Mouse (Mus musculus) limb, embryonic 15.5 days (tissue): Measurements from ENCODE around the gene 1700056E22Rik. TPM values are rescaled to one million over a fixed set of nuclear protein-coding genes. Genes with fewer than 3 reads are reported as not detected.

Experiments
- ATAC-seq: fragments of 200-750 bp; cut with Nextera tagmentation; 2 replicates; pipeline ENCODE4 v1.8.0; 2017; ENCODE audit warnings: low read depth, moderate TSS enrichment; ENCODE audit not compliant: insufficient number of reproducible peaks, low FRiP score, low TSS enrichment
- H3K27ac ChIP-seq: fragments of 300-500 bp; sonication (generic); 2 replicates; pipeline ENCODE4 v1.5.1; 2015; ENCODE audit warnings: moderate library complexity, mild to moderate bottlenecking, inconsistent platforms
- H3K27me3 ChIP-seq: fragments of 300-500 bp; sonication (generic); 2 replicates; pipeline ENCODE4 v1.6.1; 2015; ENCODE audit warnings: inconsistent platforms
- H3K36me3 ChIP-seq: fragments of 300-500 bp; sonication (generic); 2 replicates; pipeline ENCODE4 v1.6.1; 2015; ENCODE audit warnings: inconsistent platforms
- H3K4me1 ChIP-seq: fragments of 300-500 bp; sonication (generic); 2 replicates; pipeline ENCODE4 v1.6.1; 2015; ENCODE audit warnings: inconsistent platforms
- H3K4me2 ChIP-seq: fragments of 300-500 bp; sonication (generic); 2 replicates; pipeline ENCODE4 v1.6.1; 2015; ENCODE audit warnings: mild to moderate bottlenecking, inconsistent platforms
- H3K4me3 ChIP-seq: fragments of 300-500 bp; sonication (generic); 2 replicates; pipeline ENCODE4 v1.5.1; 2015; ENCODE audit warnings: mild to moderate bottlenecking, inconsistent platforms
- H3K9ac ChIP-seq: fragments of 300-500 bp; sonication (generic); 2 replicates; pipeline ENCODE4 v1.6.1; 2015; ENCODE audit warnings: inconsistent platforms
- H3K9me3 ChIP-seq: fragments of 300-500 bp; sonication (generic); 2 replicates; pipeline ENCODE4 v1.6.1; 2016; ENCODE audit warnings: inconsistent platforms
- WGBS: fragments of 180-500 bp; shearing (Covaris S2); methylation state at CpG from one replicate; pipeline ENCODE4 v1.1.7; 2015; 5-methylcytosine and 5-hydroxymethylcytosine counted together
- polyA plus RNA-seq: library from polyadenylated mRNA; unstranded; fragments of >200 nt; fragmentation: Nextera tagmentation; extraction: Ambion mirVana; gene quantifications from 2 replicates; pipeline ENCODE4 v1.2.1, GENCODE M21; 2015

The 1700056E22Rik gene
- polyA plus RNA-seq, 1 experiment from 2014 or later = 1.2 TPM

- Histone ChIP-seq H3K27me3 (no peaks in the 10 kb centered on the region), H3K4me2 (no peak overlapping the region), H3K27ac (no peak overlapping the region), H3K4me1 (0 out of 2 replicates have a peak, but pooled peaks cover 4% of the 10 kb centered on the region), H3K4me3 (no peak overlapping the region), H3K9me3 (no peaks in the 10 kb centered on the region), H3K36me3 (no peaks in the 10 kb centered on the region), H3K9ac (no peak overlapping the region)
- 84% methylated on average over 1 of the region's 1 CpGs for WGBS
- no peak for ATAC-seq
Observed at GRCm38 (mm10) chr1:184061901-184062300, 27.8 kb upstream of the 1700056E22Rik start.

DNA sequence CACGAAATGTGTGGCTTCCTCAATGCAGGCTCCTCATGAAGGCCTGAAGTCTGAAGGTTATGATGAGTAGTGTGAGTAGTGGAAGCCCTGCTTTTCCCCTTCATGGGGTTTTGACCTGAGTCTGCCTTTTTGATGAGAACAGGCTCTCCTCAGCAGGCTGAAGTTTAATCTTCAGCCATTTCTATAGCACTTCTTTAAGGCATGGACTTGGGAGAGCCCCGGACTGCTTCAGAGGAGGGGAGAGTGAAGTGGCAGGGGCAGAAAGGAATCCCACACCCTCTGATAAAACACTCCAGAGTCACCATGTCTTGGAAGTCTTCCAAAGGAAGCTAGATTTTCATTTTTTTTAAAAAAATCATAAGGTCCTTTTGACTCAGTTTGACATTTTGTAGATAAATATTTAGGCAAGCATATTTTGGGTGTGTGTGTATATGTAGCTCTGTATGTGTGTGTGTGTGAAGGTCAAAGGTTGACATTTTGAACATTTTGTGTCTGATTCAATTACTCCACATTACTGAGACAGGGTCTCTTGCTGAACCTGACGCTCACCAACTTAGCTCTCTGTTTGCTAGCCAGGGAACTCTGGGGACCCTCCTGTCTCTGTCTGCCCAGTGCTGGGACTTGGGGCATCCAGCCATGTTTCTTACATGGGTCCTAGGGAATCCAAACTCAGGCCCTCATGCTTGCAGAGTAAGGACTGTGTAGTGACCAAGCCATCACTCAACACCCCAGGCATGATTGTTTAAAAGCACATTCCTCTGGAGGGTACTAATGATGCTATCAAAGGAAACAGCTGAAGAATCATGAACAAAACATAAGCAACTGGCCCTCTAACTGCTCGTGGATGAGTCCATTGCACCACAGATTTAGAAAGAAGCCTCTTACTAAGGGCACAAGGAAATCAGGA is 27.0 kb upstream of the 1700056E22Rik start:
- WGBS = 69% methylated on average over 4 of the region's 4 CpGs

DNA sequence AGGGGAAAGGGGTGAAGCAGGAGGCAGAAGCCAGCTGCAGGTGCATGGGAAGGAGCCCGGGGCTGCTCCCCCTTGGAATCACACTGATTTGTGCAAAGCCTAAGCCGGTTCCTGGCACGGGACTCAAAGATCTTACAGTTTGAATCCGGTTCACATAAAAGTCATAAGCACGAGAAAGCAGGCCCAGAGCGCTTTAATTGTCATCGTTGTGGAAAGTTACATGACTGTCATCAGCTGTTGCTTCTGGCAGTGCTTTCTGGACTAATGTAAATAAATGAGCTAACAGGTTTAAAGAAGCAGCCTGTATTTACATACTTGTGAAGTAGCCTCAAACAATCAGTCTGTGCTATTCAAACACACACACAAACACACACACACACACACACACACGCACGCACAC is 26.3 kb upstream of the 1700056E22Rik start:
- no peaks in the 10 kb centered on the region for H3K9me3 ChIP-seq
- no peak for ATAC-seq
- H3K27me3 ChIP-seq = no peaks in the 10 kb centered on the region
- H3K27ac ChIP-seq = peak overlapping the region; percentile 18; the same call in 1 of the 2 replicates
- no peaks in the 10 kb centered on the region for H3K4me1 ChIP-seq
- no peak overlapping the region for H3K4me2 ChIP-seq
- no peak overlapping the region for H3K4me3 ChIP-seq
- H3K9ac ChIP-seq = no peak overlapping the region
- no peaks in the 10 kb centered on the region for H3K36me3 ChIP-seq
- 52% methylated on average over 9 of the region's 9 CpGs for WGBS

More for the DNA sequence above, 27.0 kb upstream of the 1700056E22Rik start:
- no peak for ATAC-seq
- H3K9me3 ChIP-seq = no peaks in the 10 kb centered on the region
- no peak overlapping the region for H3K4me2 ChIP-seq
- 0 out of 2 replicates have a peak, but pooled peaks cover 3% of the 10 kb centered on the region for H3K4me1 ChIP-seq
- H3K36me3 ChIP-seq = no peaks in the 10 kb centered on the region
- no peak overlapping the region for H3K27ac ChIP-seq
- H3K9ac ChIP-seq = no peak overlapping the region
- H3K27me3 ChIP-seq = no peaks in the 10 kb centered on the region
- H3K4me3 ChIP-seq = no peak overlapping the region

GRCm38 (mm10) chr1:184059814-184060213 is 25.7 kb upstream of the 1700056E22Rik start:
- no peaks in the 10 kb centered on the region for H3K27me3 ChIP-seq
- no peak overlapping the region for H3K4me3 ChIP-seq
- H3K4me2 ChIP-seq = no peak overlapping the region
- no peaks in the 10 kb centered on the region for H3K9me3 ChIP-seq
- no peaks in the 10 kb centered on the region for H3K4me1 ChIP-seq
- no peak overlapping the region for H3K9ac ChIP-seq
- no peak for ATAC-seq
- no peaks in the 10 kb centered on the region for H3K36me3 ChIP-seq
- peak overlapping the region; percentile 18; the same call in 1 of the 2 replicates for H3K27ac ChIP-seq
- 80% methylated on average over 3 of the region's 3 CpGs for WGBS

GRCm38 (mm10) chr1:184058206-184058605 is 24.1 kb upstream of the 1700056E22Rik start:
- Histone ChIP-seq H3K36me3 (no peaks in the 10 kb centered on the region), H3K9ac (no peak overlapping the region), H3K27ac (no peak overlapping the region), H3K4me2 (no peak overlapping the region), H3K4me1 (no peaks in the 10 kb centered on the region), H3K27me3 (no peaks in the 10 kb centered on the region), H3K4me3 (no peak overlapping the region), H3K9me3 (no peaks in the 10 kb centered on the region)
- 76% methylated on average over 8 of the region's 8 CpGs for WGBS
- no peak for ATAC-seq

DNA sequence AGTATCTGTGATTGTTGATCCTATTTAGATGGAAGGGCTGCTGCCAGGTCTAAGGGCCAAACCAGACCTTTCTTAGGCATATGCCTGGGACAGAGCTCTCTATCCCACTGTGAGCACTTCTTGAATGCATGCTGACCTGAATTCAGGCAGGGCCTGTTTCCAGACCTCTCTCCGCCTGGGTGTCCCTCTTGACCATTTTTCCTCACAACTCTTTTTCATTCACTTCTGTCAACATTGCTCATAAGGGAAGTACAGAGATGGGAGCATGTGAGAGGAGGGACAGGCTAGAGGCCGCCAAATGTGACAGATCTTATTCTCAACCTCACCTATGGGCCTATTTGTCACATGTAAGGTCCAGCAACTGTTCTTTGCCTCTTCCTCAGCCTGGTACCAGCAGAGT is 20.1 kb upstream of the 1700056E22Rik start:
- ATAC-seq = no peak
- H3K27me3 ChIP-seq = no peaks in the 10 kb centered on the region
- H3K9ac ChIP-seq = no peak overlapping the region
- H3K27ac ChIP-seq = no peak overlapping the region
- H3K4me1 ChIP-seq = peaks cover 4% of the 10 kb centered on the region; the same call in 1 of the 2 replicates
- no peak overlapping the region for H3K4me3 ChIP-seq
- WGBS = 88% methylated on average over 2 of the region's 2 CpGs
- no peaks in the 10 kb centered on the region for H3K9me3 ChIP-seq
- no peak overlapping the region for H3K4me2 ChIP-seq
- H3K36me3 ChIP-seq = no peaks in the 10 kb centered on the region

DNA sequence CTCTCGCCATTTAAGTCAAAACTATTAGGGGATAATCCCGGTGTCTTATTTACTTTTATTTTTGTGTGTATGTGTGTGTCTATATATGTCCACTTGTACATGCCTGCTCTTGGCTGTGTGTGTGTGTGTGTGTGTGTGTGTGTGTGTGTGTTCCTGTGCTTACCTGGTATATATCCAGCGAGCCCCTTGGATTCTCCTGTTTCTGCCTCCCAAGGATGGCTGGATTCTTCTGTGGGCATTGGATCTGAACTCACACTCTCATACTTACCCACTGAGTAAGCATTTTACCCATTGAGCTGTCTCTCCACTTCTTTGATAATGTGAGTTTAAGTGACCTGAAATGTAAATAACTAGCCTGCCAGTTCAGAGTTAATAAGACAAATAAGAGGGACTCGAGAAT is 19.6 kb upstream of the 1700056E22Rik start:
- peaks cover 7% of the 10 kb centered on the region; the same call in 1 of the 2 replicates for H3K4me1 ChIP-seq
- no peaks in the 10 kb centered on the region for H3K27me3 ChIP-seq
- H3K4me3 ChIP-seq = no peak overlapping the region
- H3K36me3 ChIP-seq = no peaks in the 10 kb centered on the region
- H3K27ac ChIP-seq = no peak overlapping the region
- no peak for ATAC-seq
- no peaks in the 10 kb centered on the region for H3K9me3 ChIP-seq
- no peak overlapping the region for H3K4me2 ChIP-seq
- H3K9ac ChIP-seq = no peak overlapping the region
- 85% methylated on average over 4 of the region's 4 CpGs for WGBS

GRCm38 (mm10) chr1:184053141-184053540 is 19.0 kb upstream of the 1700056E22Rik start:
- H3K4me2 ChIP-seq = no peak overlapping the region
- WGBS = 79% methylated on average over 4 of the region's 4 CpGs
- H3K9ac ChIP-seq = no peak overlapping the region
- peaks cover 7% of the 10 kb centered on the region; the same call in 1 of the 2 replicates for H3K4me1 ChIP-seq
- H3K9me3 ChIP-seq = no peaks in the 10 kb centered on the region
- H3K4me3 ChIP-seq = no peak overlapping the region
- no peak overlapping the region for H3K27ac ChIP-seq
- no peaks in the 10 kb centered on the region for H3K36me3 ChIP-seq
- no peak for ATAC-seq
- no peaks in the 10 kb centered on the region for H3K27me3 ChIP-seq

DNA sequence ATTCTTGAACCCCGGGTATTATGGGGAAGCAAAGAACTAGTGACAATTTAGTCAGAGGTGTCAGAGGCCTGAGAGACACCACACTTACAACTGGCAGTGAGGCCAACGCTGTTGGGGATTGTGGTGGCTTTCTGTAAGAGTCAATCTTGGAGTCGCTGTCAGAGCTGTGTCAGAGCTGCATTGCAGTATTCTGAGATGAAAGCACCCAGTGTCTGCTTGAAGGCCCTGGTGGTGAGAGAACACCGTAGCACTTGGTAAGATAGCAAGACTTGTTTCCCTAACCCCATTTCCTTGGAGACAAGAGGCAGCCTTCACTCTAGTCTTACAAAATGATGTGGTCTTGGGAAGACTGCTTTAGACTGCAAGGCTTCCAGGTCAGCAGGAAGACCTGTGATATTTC is 18.2 kb upstream of the 1700056E22Rik start:
- H3K27me3 ChIP-seq = no peaks in the 10 kb centered on the region
- H3K9me3 ChIP-seq = no peaks in the 10 kb centered on the region
- no peak overlapping the region for H3K27ac ChIP-seq
- WGBS = 55% methylated on average over 4 of the region's 4 CpGs
- H3K9ac ChIP-seq = no peak overlapping the region
- H3K4me1 ChIP-seq = peaks cover 7% of the 10 kb centered on the region; the same call in 1 of the 2 replicates
- no peaks in the 10 kb centered on the region for H3K36me3 ChIP-seq
- no peak overlapping the region for H3K4me3 ChIP-seq
- ATAC-seq = no peak
- H3K4me2 ChIP-seq = no peak overlapping the region

DNA sequence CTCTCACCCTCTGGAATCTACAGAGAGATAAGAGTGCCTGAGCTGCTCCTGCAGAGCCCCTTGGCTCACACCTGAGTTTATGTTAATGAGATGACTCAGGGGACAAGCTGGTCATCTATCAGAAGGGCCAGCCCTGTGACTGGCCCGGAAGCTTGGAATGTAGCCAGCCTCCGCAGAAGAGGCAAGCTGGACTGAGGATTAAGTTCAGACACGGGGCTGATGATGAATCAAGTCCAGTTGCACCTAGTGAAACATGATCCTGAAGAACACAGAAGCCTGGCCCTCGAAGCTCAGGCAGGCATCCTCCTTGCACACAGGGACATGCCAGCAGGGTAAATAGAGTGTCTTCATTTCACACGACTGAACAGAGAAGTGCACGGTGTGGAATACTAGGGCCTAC is 17.7 kb upstream of the 1700056E22Rik start:
- Histone ChIP-seq H3K4me2 (no peak overlapping the region), H3K36me3 (no peaks in the 10 kb centered on the region), H3K27me3 (no peaks in the 10 kb centered on the region), H3K27ac (no peak overlapping the region), H3K9me3 (no peaks in the 10 kb centered on the region), H3K9ac (no peak overlapping the region), H3K4me1 (peaks cover 7% of the 10 kb centered on the region; the same call in 1 of the 2 replicates), H3K4me3 (no peak overlapping the region)
- WGBS = 18% methylated on average over 6 of the region's 6 CpGs
- no peak for ATAC-seq

DNA sequence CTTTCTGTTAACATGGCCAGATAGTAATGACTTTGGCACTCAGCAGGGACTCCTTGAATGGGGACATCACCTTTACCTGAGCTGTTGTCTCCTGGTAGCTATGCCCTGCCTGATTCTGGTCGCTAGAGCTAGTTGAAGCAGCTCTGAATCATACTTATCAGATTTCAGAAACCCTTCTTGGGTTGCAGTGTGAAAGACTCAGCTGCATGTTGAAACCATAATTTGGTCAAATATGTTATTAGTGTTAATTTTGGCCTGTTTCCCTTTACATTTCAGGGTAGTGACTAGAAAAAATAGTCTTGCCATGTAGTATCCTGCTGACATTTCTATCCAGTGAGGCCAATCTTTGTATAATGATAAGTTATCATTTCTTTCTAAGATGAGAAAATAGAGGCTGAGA is 17.2 kb upstream of the 1700056E22Rik start:
- Histone ChIP-seq H3K9me3 (no peaks in the 10 kb centered on the region), H3K4me1 (peaks cover 8% of the 10 kb centered on the region), H3K4me2 (no peak overlapping the region), H3K4me3 (no peak overlapping the region), H3K9ac (no peak overlapping the region), H3K36me3 (no peaks in the 10 kb centered on the region), H3K27ac (no peak overlapping the region), H3K27me3 (no peaks in the 10 kb centered on the region)
- WGBS = 48% methylated on average over 1 of the region's 1 CpGs
- ATAC-seq = no peak

- no peak overlapping the region for H3K4me2 ChIP-seq
- no peak for ATAC-seq
- H3K36me3 ChIP-seq = no peaks in the 10 kb centered on the region
- 68% methylated on average over 10 of the region's 10 CpGs for WGBS
- H3K4me1 ChIP-seq = peaks cover 17% of the 10 kb centered on the region
- no peak overlapping the region for H3K9ac ChIP-seq
- no peak overlapping the region for H3K27ac ChIP-seq
- no peak overlapping the region for H3K4me3 ChIP-seq
- no peaks in the 10 kb centered on the region for H3K27me3 ChIP-seq
- H3K9me3 ChIP-seq = no peaks in the 10 kb centered on the region
Observed at GRCm38 (mm10) chr1:184048675-184049418, 14.7 kb upstream of the 1700056E22Rik start.
